8 mouse cellular contexts compared by ENCODE assay signal in the genomic region with DNA sequence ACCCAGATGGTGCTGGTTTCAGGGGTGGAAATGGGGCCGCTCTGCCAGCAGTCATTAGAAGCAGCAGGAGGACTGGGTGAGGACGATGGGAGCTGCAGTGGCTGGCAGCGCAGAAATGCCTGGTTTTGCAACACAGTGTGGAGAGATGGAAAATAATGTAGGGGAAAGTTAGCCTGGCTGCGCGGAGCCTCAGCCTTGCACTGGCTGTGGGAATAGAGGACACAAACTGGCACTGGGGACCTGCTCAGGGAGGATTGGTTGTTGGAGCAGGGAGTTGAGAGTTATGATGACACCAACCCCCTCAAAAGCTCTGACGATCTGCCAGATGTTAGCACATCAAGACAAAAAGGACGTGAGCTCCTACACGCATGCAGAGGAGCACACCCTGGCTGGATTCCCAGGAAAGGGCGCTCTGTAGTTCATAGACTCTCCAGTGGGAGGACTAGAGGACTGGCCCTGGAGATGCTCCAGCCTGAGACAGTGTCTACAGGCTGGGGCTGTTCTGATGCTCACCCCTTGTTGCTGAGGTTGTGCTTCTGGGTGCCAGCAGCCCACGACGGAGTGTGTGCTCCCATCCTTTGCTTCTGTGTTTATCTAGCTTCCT. TPM values are rescaled to one million over a fixed set of nuclear protein-coding genes. Genes with fewer than 3 reads are reported as not detected.
A peak's percentile ranks its signal among the peaks of the same experiment; 100 is the strongest.
DNase-seq lines count a peak whose midpoint lies in the region; ATAC-seq lines count a peak whose summit lies in the region.

No protein-coding gene starts in this region.

- 0 out of 2 replicates have a peak, but pooled peaks have one; percentile 53 for ATAC-seq in hindbrain, embryonic 14.5 days (ENCODE audit: low FRiP score)
- ATAC-seq in neural tube, embryonic 13.5 days (ENCODE audit: low read depth), result peak; percentile 56; the same call in 1 of the 2 replicates

- H3K4me2 ChIP-seq in hindbrain, embryonic 14.5 days (replicated peaks), result no peak overlapping the region
- no peak overlapping the region for H3K4me2 ChIP-seq in neural tube, embryonic 13.5 days

- H3K9ac ChIP-seq in hindbrain, embryonic 14.5 days, result no peak overlapping the region
- H3K9ac ChIP-seq in neural tube, embryonic 13.5 days, result no peak overlapping the region

- H3K4me1 ChIP-seq in hindbrain, embryonic 14.5 days (replicated peaks; ENCODE audit: control insufficient read depth, insufficient read depth, low read length), result no peaks in the 10 kb centered on the region
- H3K4me1 ChIP-seq in neural tube, embryonic 13.5 days (replicated peaks), result peaks cover 10% of the 10 kb centered on the region

- no peaks in the 10 kb centered on the region for H3K9me3 ChIP-seq in hindbrain, embryonic 14.5 days (ENCODE audit: control insufficient read depth, low read length)
- no peaks in the 10 kb centered on the region for H3K9me3 ChIP-seq in neural tube, embryonic 13.5 days

- no peak overlapping the region for H3K27ac ChIP-seq in hindbrain, embryonic 14.5 days
- H3K27ac ChIP-seq in neural tube, embryonic 13.5 days (replicated peaks), result no peak overlapping the region

- peak; percentile 8 to 26 for DNase-seq in adrenal gland, adult 18-20 months (ENCODE audit: low spot score in 2 of 2)
- DNase-seq in adrenal gland, postnatal 4 days (ENCODE audit: low spot score in 2 of 2), result no peak
- peak; percentile 84 for DNase-seq in NIH3T3 (ENCODE audit: low read depth)
- peak; percentile 1 to 48 for DNase-seq in frontal cortex, adult 2 months (ENCODE audit: extremely low spot score in 1 of 2, low spot score in 1 of 2)
- DNase-seq in hindbrain, embryonic 14.5 days (ENCODE audit: low spot score), result peak; percentile 48
- peak; percentile 54 for DNase-seq in left cerebral cortex, postnatal 4 days
- DNase-seq in thymus, adult 18-20 months, result no peak

- intact Hi-C loops in left cerebral cortex, postnatal 4 days (cut with DNase I), result no loop called here

- H3K36me3 ChIP-seq in hindbrain, embryonic 14.5 days (replicated peaks; ENCODE audit: control insufficient read depth, insufficient read depth), result no peaks in the 10 kb centered on the region
- H3K36me3 ChIP-seq in neural tube, embryonic 13.5 days, result no peaks in the 10 kb centered on the region

- H3K4me3 ChIP-seq in hindbrain, embryonic 14.5 days (replicated peaks; ENCODE audit: low read length), result no peak overlapping the region
- no peak overlapping the region for H3K4me3 ChIP-seq in neural tube, embryonic 13.5 days

- 55% methylated on average over 11 of the region's 11 CpGs for WGBS in hindbrain, embryonic 14.5 days
- WGBS in neural tube, embryonic 13.5 days, result 61% methylated on average over 11 of the region's 11 CpGs

- H3K27me3 ChIP-seq in hindbrain, embryonic 14.5 days (ENCODE audit: control insufficient read depth, insufficient read depth, low read length), result no peaks in the 10 kb centered on the region
- H3K27me3 ChIP-seq in neural tube, embryonic 13.5 days, result no peaks in the 10 kb centered on the region

RNA-seq across cellular contexts. Expression of a gene that starts 9.8 kb away (rescaled TPM):
- 10 to 100 TPM; 14.0 to 40.8 TPM for total RNA-seq in adrenal gland, adult 18-20 months (2021)
- 1 to 10 TPM; 3.0 to 3.6 TPM for total RNA-seq in adrenal gland, postnatal 4 days (2021)
- polyA plus RNA-seq in frontal cortex, adult 2 months (2012; rRNA removed), result 0.06 TPM in 2 replicates
- polyA plus RNA-seq in hindbrain, embryonic 14.5 days (2014; fragmentation: Nextera tagmentation; extraction: Ambion mirVana), result 0.20 TPM in 1 of 2 replicates, not detected in the other
- under 1 TPM; 0.24 to 0.28 TPM for total RNA-seq in left cerebral cortex, postnatal 4 days (2021)
- not detected in 2 replicates for polyA plus RNA-seq in neural tube, embryonic 13.5 days (2015; fragmentation: Nextera tagmentation; extraction: Ambion mirVana)

RNA-seq across cellular contexts. Expression of a gene that starts 32.2 kb away (rescaled TPM):
- under 1 TPM; 0.35 to 0.73 TPM for total RNA-seq in adrenal gland, adult 18-20 months (2021)
- 10 to 100 TPM in 1 of 2 experiments, 1 to 10 TPM in 1; 10.0 to 11.0 TPM for total RNA-seq in adrenal gland, postnatal 4 days (2021)
- polyA plus RNA-seq in frontal cortex, adult 2 months (2012; rRNA removed), result 0.48 and 0.50 TPM in 2 replicates
- 4.6 and 6.8 TPM in 2 replicates for polyA plus RNA-seq in hindbrain, embryonic 14.5 days (2014; fragmentation: Nextera tagmentation; extraction: Ambion mirVana)
- total RNA-seq in left cerebral cortex, postnatal 4 days (2021), result 1 to 10 TPM; 1.8 to 3.3 TPM
- polyA plus RNA-seq in neural tube, embryonic 13.5 days (2015; fragmentation: Nextera tagmentation; extraction: Ambion mirVana), result 7.6 and 9.2 TPM in 2 replicates

RNA-seq across cellular contexts. Expression of a gene that starts 38.0 kb away (rescaled TPM):
- total RNA-seq in adrenal gland, adult 18-20 months (2021), result 100 to 1,000 TPM in 1 of 2 experiments, 10 to 100 TPM in 1; 42.9 to 149 TPM
- total RNA-seq in adrenal gland, postnatal 4 days (2021), result 100 to 1,000 TPM in 1 of 2 experiments, 10 to 100 TPM in 1; 18.3 to 308 TPM
- 19.5 and 24.3 TPM in 2 replicates for polyA plus RNA-seq in frontal cortex, adult 2 months (2012; rRNA removed)
- polyA plus RNA-seq in hindbrain, embryonic 14.5 days (2014; fragmentation: Nextera tagmentation; extraction: Ambion mirVana), result 5.3 and 9.3 TPM in 2 replicates
- 1 to 10 TPM; 3.2 to 4.6 TPM for total RNA-seq in left cerebral cortex, postnatal 4 days (2021)
- polyA plus RNA-seq in neural tube, embryonic 13.5 days (2015; fragmentation: Nextera tagmentation; extraction: Ambion mirVana), result 2.9 and 4.6 TPM in 2 replicates

RNA-seq across cellular contexts. Expression of a gene that starts 43.7 kb away (rescaled TPM):
- 10 to 100 TPM; 29.4 to 34.1 TPM for total RNA-seq in adrenal gland, adult 18-20 months (2021)
- 10 to 100 TPM; 19.7 to 24.6 TPM for total RNA-seq in adrenal gland, postnatal 4 days (2021)
- polyA plus RNA-seq in frontal cortex, adult 2 months (2012; rRNA removed), result 5.0 and 7.1 TPM in 2 replicates
- 2.0 and 3.2 TPM in 2 replicates for polyA plus RNA-seq in hindbrain, embryonic 14.5 days (2014; fragmentation: Nextera tagmentation; extraction: Ambion mirVana)
- 1 to 10 TPM; 8.0 to 8.9 TPM for total RNA-seq in left cerebral cortex, postnatal 4 days (2021)
- 2.9 and 3.4 TPM in 2 replicates for polyA plus RNA-seq in neural tube, embryonic 13.5 days (2015; fragmentation: Nextera tagmentation; extraction: Ambion mirVana)

RNA-seq across cellular contexts. Expression of a gene that starts 45.5 kb away (rescaled TPM):
- total RNA-seq in adrenal gland, adult 18-20 months (2021), result not detected
- 1 to 10 TPM in 1 of 2 experiments, under 1 TPM in 1; 0.08 to 1.9 TPM for total RNA-seq in adrenal gland, postnatal 4 days (2021)
- 0.16 and 0.17 TPM in 2 replicates for polyA plus RNA-seq in frontal cortex, adult 2 months (2012; rRNA removed)
- polyA plus RNA-seq in hindbrain, embryonic 14.5 days (2014; fragmentation: Nextera tagmentation; extraction: Ambion mirVana), result 0.21 and 0.22 TPM in 2 replicates
- total RNA-seq in left cerebral cortex, postnatal 4 days (2021), result under 1 TPM in 1 of 2 experiments, not detected in 1; 0.24 TPM
- polyA plus RNA-seq in neural tube, embryonic 13.5 days (2015; fragmentation: Nextera tagmentation; extraction: Ambion mirVana), result 0.14 TPM in 1 of 2 replicates, not detected in the other

Comparison
In these comparisons a context has a peak if more than half of its experiments do, and no peak if none do; other contexts are left out.
1. DNase-seq: peak in adrenal gland, adult 18-20 months (2 of 2), NIH3T3 (single experiment), frontal cortex, adult 2 months (2 of 2), hindbrain, embryonic 14.5 days (single experiment) and left cerebral cortex, postnatal 4 days (single experiment); none in adrenal gland, postnatal 4 days (0 of 2) and thymus, adult 18-20 months (0 of 2).